ENCODE assay signal across 8 mouse cellular contexts in the genomic region with DNA sequence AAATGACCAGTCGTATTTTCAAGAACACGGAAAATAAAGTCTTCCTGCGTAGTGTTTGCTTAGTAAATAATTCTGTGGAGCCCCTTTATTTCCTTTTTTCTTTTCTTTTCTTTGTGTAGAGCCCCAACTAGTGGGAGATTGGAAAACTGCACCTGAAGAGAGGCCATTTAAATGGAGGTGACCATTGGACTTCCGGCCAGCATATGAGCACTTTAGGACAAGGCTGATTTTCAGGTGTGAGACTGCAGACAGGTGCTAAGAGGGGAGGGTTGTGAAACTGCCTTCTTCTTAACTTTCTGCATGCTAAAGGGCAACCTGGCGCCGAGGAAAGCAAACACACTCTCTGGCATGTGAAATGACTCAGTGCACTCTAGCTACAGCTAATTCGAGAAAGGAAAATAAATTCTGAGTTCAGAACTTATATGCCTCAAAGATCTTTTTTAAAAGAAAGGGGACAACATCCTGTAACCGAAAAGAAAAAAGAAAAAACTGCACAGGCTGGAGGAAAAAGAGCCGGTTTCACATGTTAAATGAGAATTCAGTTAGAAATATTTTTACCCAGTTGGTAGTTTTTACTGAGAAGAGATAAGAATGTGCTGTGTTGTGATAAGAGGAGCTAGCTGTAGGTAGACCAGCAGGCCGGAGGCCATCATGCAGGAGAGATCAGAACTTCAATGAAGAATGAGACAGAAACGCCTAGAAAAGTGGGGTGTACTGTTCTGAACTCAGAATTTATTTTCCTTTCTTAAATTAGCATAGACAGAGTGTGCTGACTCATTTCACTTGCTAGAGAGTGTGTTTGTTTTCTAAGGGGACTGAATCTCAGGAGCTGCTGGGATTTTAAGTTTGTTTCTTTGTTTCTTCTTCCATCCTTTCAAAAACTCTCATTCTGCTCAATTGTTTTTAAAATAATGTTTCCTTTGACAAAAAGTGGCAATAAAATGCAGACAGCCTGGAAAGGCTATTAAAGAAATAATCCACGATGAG.
A peak's percentile ranks its signal among the peaks of the same experiment; 100 is the strongest.
DNase-seq lines count a peak whose midpoint lies in the region; ATAC-seq and TF ChIP-seq lines count a peak whose summit lies in the region.

No protein-coding gene starts in this region.

- no peaks in the 10 kb centered on the region for H3K36me3 ChIP-seq in heart, embryonic 11.5 days (ENCODE audit: control insufficient read depth, insufficient read depth, low read length)
- no peaks in the 10 kb centered on the region for H3K36me3 ChIP-seq in kidney, embryonic 14.5 days (ENCODE audit: control insufficient read depth, insufficient read depth, low read length)
- no peaks in the 10 kb centered on the region for H3K36me3 ChIP-seq in liver, embryonic 11.5 days (ENCODE audit: control insufficient read depth, insufficient read depth, low read length)
- no peaks in the 10 kb centered on the region for H3K36me3 ChIP-seq in midbrain, postnatal 0 days (ENCODE audit: insufficient read depth, low read length)
- H3K36me3 ChIP-seq in stomach, embryonic 16.5 days (ENCODE audit: control insufficient read depth, insufficient read depth, low read length): no peaks in the 10 kb centered on the region

- no peak for ATAC-seq in Patski
- no peak for ATAC-seq in heart, embryonic 11.5 days (replicated peaks; ENCODE audit: insufficient number of reproducible peaks, low FRiP score, low TSS enrichment)
- peak; percentile 37; the same call in 1 of the 2 replicates for ATAC-seq in kidney, embryonic 14.5 days (ENCODE audit: low FRiP score, low TSS enrichment)
- peak; percentile 87 for ATAC-seq in liver, embryonic 11.5 days (replicated peaks; ENCODE audit: low FRiP score)
- peak; percentile 44; the same call in 1 of the 2 replicates for ATAC-seq in midbrain, postnatal 0 days (ENCODE audit: low FRiP score)
- no peak for ATAC-seq in stomach, embryonic 16.5 days (ENCODE audit: insufficient read depth, low FRiP score)

- peak; percentile 86 for DNase-seq in A20 (ENCODE audit: low read depth, low spot score)
- DNase-seq in Patski (ENCODE audit: low read depth, low spot score): no peak
- DNase-seq in liver, embryonic 11.5 days (ENCODE audit: low spot score): peak; percentile 51
- peak; percentile 70 for DNase-seq in midbrain, postnatal 0 days (ENCODE audit: low spot score)

- peak overlapping the region; percentile 56 for H3K4me2 ChIP-seq in heart, embryonic 11.5 days
- peak overlapping the region; percentile 43 for H3K4me2 ChIP-seq in kidney, embryonic 14.5 days (replicated peaks; ENCODE audit: low read depth, low read length)
- peak overlapping the region; percentile 71 for H3K4me2 ChIP-seq in liver, embryonic 11.5 days
- H3K4me2 ChIP-seq in midbrain, postnatal 0 days (ENCODE audit: low read depth, low read length, poor library complexity, severe bottlenecking): peak overlapping the region; percentile 77
- H3K4me2 ChIP-seq in stomach, embryonic 16.5 days (ENCODE audit: low read depth, low read length): peak overlapping the region; percentile 80

- H3K27me3 ChIP-seq in Patski: peaks cover 26% of the 10 kb centered on the region
- H3K27me3 ChIP-seq in heart, embryonic 11.5 days (ENCODE audit: control insufficient read depth, insufficient read depth, low read length): peaks cover 3% of the 10 kb centered on the region; the same call in 1 of the 2 replicates
- H3K27me3 ChIP-seq in kidney, embryonic 14.5 days (ENCODE audit: control insufficient read depth, insufficient read depth, low read length): no peaks in the 10 kb centered on the region
- no peaks in the 10 kb centered on the region for H3K27me3 ChIP-seq in liver, embryonic 11.5 days (replicated peaks; ENCODE audit: control insufficient read depth, insufficient read depth, low read length)
- no peaks in the 10 kb centered on the region for H3K27me3 ChIP-seq in midbrain, postnatal 0 days (ENCODE audit: insufficient read depth, low read length)
- H3K27me3 ChIP-seq in stomach, embryonic 16.5 days (ENCODE audit: control insufficient read depth, insufficient read depth, low read length): no peaks in the 10 kb centered on the region

- WGBS in heart, embryonic 11.5 days (ENCODE audit: insufficient replicate concordance): 39% methylated on average over 12 of the region's 12 CpGs
- WGBS in kidney, embryonic 14.5 days: 49% methylated on average over 12 of the region's 12 CpGs
- WGBS in liver, embryonic 11.5 days: 31% methylated on average over 12 of the region's 12 CpGs
- WGBS in midbrain, postnatal 0 days: 44% methylated on average over 12 of the region's 12 CpGs
- WGBS in stomach, embryonic 16.5 days: 32% methylated on average over 12 of the region's 12 CpGs

- no peak for TF ChIP-seq POLR2A in cortical plate, adult 2 months (IDR thresholded peaks at IDR 0.05; ENCODE audit: extremely low read depth, insufficient read depth, low read length)

- peak overlapping the region; percentile 31; the same call in 1 of the 2 replicates for H3K9ac ChIP-seq in heart, embryonic 11.5 days (ENCODE audit: low read depth, low read length)
- H3K9ac ChIP-seq in kidney, embryonic 14.5 days (ENCODE audit: low read depth, low read length): peak overlapping the region; percentile 47; the same call in 1 of the 2 replicates
- peak overlapping the region; percentile 50; the same call in 1 of the 2 replicates for H3K9ac ChIP-seq in liver, embryonic 11.5 days (ENCODE audit: low read depth, low read length)
- H3K9ac ChIP-seq in midbrain, postnatal 0 days (replicated peaks; ENCODE audit: low read length, poor library complexity, severe bottlenecking): peak overlapping the region; percentile 54
- H3K9ac ChIP-seq in stomach, embryonic 16.5 days (ENCODE audit: low read length): peak overlapping the region; percentile 70

- POLR2A ChIA-PET in Patski (lab: Charles Lee): no interaction called here

- in situ Hi-C loops in Patski (cut with MboI; ENCODE audit: low pct_unique_long_range_greater_than_20kb): loop anchor here (5.0 to 10.0 kb wide), 2 partner anchors 544 to 706 kb away; no protein-coding TSS in a partner anchor

- TF ChIP-seq CTCF in Patski (IDR thresholded peaks at IDR 0.05): peak; percentile 81
- TF ChIP-seq CTCF in cortical plate, adult 2 months (IDR thresholded peaks at IDR 0.05; ENCODE audit: extremely low read depth, insufficient read depth, low read length): peak; percentile 55; the same call in 1 of the 2 replicates
- TF ChIP-seq CTCF in midbrain, postnatal 0 days (IDR thresholded peaks at IDR 0.05): peak; percentile 93

- no peaks in the 10 kb centered on the region; the same call in 1 of the 2 replicates for H3K4me1 ChIP-seq in cortical plate, adult 2 months (ENCODE audit: control insufficient read depth, insufficient read depth, low read length)
- H3K4me1 ChIP-seq in heart, embryonic 11.5 days (ENCODE audit: control insufficient read depth, insufficient read depth, low read length): peaks cover 7% of the 10 kb centered on the region
- H3K4me1 ChIP-seq in kidney, embryonic 14.5 days (ENCODE audit: control insufficient read depth, insufficient read depth, low read length): no peaks in the 10 kb centered on the region; the same call in 1 of the 2 replicates
- peaks cover 17% of the 10 kb centered on the region for H3K4me1 ChIP-seq in liver, embryonic 11.5 days (replicated peaks; ENCODE audit: control insufficient read depth, insufficient read depth, low read length)
- H3K4me1 ChIP-seq in midbrain, postnatal 0 days (ENCODE audit: insufficient read depth, low read length): no peaks in the 10 kb centered on the region
- peaks cover 18% of the 10 kb centered on the region for H3K4me1 ChIP-seq in stomach, embryonic 16.5 days (ENCODE audit: control insufficient read depth, insufficient read depth, low read length)

- H3K9me3 ChIP-seq in heart, embryonic 11.5 days (replicated peaks; ENCODE audit: control insufficient read depth, low read length): no peaks in the 10 kb centered on the region
- no peaks in the 10 kb centered on the region for H3K9me3 ChIP-seq in kidney, embryonic 14.5 days (ENCODE audit: control insufficient read depth, low read length)
- H3K9me3 ChIP-seq in liver, embryonic 11.5 days (ENCODE audit: control insufficient read depth, low read length): no peaks in the 10 kb centered on the region
- H3K9me3 ChIP-seq in midbrain, postnatal 0 days (ENCODE audit: low read length): no peaks in the 10 kb centered on the region
- H3K9me3 ChIP-seq in stomach, embryonic 16.5 days (replicated peaks; ENCODE audit: control insufficient read depth, low read length): no peaks in the 10 kb centered on the region

- no peak overlapping the region for H3K27ac ChIP-seq in cortical plate, adult 2 months (ENCODE audit: insufficient read depth, low read length)
- no peak overlapping the region for H3K27ac ChIP-seq in heart, embryonic 11.5 days (ENCODE audit: low read depth, low read length)
- H3K27ac ChIP-seq in kidney, embryonic 14.5 days (ENCODE audit: low read depth, low read length): no peak overlapping the region
- H3K27ac ChIP-seq in liver, embryonic 11.5 days (ENCODE audit: low read depth, low read length): peak overlapping the region; percentile 50; the same call in 1 of the 2 replicates
- no peak overlapping the region for H3K27ac ChIP-seq in midbrain, postnatal 0 days (ENCODE audit: low read depth, low read length)
- H3K27ac ChIP-seq in stomach, embryonic 16.5 days (ENCODE audit: low read length): peak overlapping the region; percentile 66

- peak overlapping the region; percentile 17; the same call in 1 of the 2 replicates for H3K4me3 ChIP-seq in cortical plate, adult 2 months (ENCODE audit: insufficient read depth, low read length)
- H3K4me3 ChIP-seq in heart, embryonic 11.5 days (ENCODE audit: low read depth, low read length): peak overlapping the region; percentile 11; the same call in 1 of the 2 replicates
- H3K4me3 ChIP-seq in kidney, embryonic 14.5 days (ENCODE audit: low read length): peak overlapping the region; percentile 25; the same call in 1 of the 2 replicates
- H3K4me3 ChIP-seq in liver, embryonic 11.5 days (ENCODE audit: low read depth, low read length): peak overlapping the region; percentile 31
- peak overlapping the region; percentile 41 for H3K4me3 ChIP-seq in midbrain, postnatal 0 days (ENCODE audit: low read depth, low read length)
- H3K4me3 ChIP-seq in stomach, embryonic 16.5 days (replicated peaks; ENCODE audit: low read length): peak overlapping the region; percentile 44

- CTCF ChIA-PET in Patski (lab: Charles Lee): interaction anchor here (0.9 to 1.3 kb wide), 3 partner anchors 11 to 674 kb away, joined by 3 to 4 read pairs (median 3); no protein-coding TSS in a partner anchor

Comparison
In these comparisons a context has a peak if more than half of its experiments do, and no peak if none do; other contexts are left out.
1. ATAC-seq: peak in kidney, embryonic 14.5 days (single experiment), liver, embryonic 11.5 days (single experiment) and midbrain, postnatal 0 days (single experiment); none in Patski (single experiment), heart, embryonic 11.5 days (single experiment) and stomach, embryonic 16.5 days (single experiment).
2. H3K27ac ChIP-seq: peak in liver, embryonic 11.5 days (single experiment) and stomach, embryonic 16.5 days (single experiment); none in cortical plate, adult 2 months (single experiment), heart, embryonic 11.5 days (single experiment), kidney, embryonic 14.5 days (single experiment) and midbrain, postnatal 0 days (single experiment).
3. Peak in every context shown above with its lines, with median percentiles within 50 percentile points of each other: CTCF ChIP-seq, H3K4me3 ChIP-seq, H3K4me2 ChIP-seq and H3K9ac ChIP-seq.